Mouse (Mus musculus): ENCODE results near the gene Pde7b. TPM values are rescaled to one million over a fixed set of nuclear protein-coding genes. Genes with fewer than 3 reads are reported as not detected.

Gene Pde7b
- total RNA-seq, 2 experiments from 2014 or later = not detected

- no peak for ATAC-seq (replicated peaks; ENCODE audit: low FRiP score, poor library complexity, severe bottlenecking)
Measured at GRCm38 (mm10) chr10:20507732-20508412, 217.0 kb downstream of the Pde7b start.

- no peak for ATAC-seq (replicated peaks; ENCODE audit: low FRiP score, poor library complexity, severe bottlenecking)
Measured at GRCm38 (mm10) chr10:20507069-20507468, 217.8 kb downstream of the Pde7b start.

- ATAC-seq (replicated peaks; ENCODE audit: low FRiP score, poor library complexity, severe bottlenecking) = no peak
Measured at GRCm38 (mm10) chr10:20505454-20505853, 219.4 kb downstream of the Pde7b start.

DNA sequence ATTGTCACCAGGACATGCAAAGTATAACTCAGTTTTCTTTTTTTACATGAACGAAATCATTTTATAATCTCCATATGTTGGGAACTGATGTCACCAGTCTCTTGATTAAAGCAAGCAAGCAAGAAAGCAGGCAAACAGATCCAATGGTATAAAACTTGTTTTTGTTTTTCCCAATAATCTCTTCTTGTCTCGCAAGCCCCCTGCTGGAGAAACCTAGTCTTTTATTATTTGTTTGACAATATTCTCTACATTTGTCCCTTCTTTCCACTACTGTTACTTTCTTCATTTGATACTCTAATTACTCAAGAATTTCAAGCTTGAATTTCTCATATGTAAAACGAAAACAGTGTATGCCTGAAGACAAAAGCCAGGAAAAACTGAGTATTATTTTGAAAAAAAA is 220.1 kb downstream of the Pde7b start:
- no peak for ATAC-seq (replicated peaks; ENCODE audit: low FRiP score, poor library complexity, severe bottlenecking)

DNA sequence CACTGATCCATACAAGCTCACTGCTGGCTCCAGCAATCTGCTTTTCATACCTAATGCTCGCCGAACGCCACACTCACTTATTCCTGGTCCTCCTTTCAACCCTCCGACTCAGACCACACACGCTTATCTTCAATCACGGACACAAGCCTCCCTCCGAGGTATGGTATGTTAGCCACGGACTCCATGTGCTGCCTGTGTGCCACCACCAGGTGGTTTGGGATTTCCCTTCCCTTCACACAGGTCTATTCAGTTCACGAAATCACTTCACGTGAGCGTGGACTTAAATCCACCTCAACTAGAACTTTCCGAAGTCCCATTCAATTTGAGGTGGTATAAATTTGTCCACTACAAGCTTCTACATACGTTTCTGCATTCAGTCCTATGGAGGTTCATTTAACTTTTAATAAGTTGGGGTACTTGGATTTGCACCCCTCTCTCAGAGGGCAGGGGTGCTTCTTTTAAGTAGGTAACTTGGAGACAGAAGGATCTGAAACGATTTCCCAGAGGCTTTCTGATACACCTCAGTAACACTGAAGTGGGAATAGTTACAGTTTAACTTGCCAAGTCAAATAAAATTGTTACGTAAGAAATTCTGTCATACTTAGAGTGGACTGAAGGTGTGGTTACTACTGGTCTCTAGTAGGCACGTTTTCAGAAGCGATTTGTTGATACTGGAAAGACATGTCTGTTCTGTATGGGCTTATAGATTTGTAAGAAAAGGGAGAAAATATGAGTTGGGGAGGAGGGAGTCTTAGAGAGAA is 221.4 kb downstream of the Pde7b start:
- no peak for ATAC-seq (replicated peaks; ENCODE audit: low FRiP score, poor library complexity, severe bottlenecking)

DNA sequence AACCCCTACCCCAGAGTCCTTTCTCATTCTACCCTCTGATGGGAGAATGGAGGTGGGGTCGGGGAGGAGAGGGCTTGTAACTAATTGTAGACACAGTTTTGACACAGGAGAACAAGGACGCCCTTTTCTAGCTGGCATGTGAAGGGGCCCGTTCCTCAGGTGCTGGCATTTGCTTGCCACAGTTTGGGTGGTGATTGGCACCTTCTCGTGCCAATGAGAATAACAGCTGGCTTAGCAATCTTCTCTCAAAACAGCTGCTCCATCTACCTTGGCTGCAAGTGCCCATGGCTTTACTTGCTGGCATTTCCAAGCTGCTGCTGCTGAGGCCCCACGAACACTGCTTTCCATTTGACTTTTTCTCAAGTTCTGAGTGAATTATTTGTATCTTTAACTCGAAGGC is 223.7 kb downstream of the Pde7b start:
- ATAC-seq (replicated peaks; ENCODE audit: low FRiP score, poor library complexity, severe bottlenecking) = no peak

DNA sequence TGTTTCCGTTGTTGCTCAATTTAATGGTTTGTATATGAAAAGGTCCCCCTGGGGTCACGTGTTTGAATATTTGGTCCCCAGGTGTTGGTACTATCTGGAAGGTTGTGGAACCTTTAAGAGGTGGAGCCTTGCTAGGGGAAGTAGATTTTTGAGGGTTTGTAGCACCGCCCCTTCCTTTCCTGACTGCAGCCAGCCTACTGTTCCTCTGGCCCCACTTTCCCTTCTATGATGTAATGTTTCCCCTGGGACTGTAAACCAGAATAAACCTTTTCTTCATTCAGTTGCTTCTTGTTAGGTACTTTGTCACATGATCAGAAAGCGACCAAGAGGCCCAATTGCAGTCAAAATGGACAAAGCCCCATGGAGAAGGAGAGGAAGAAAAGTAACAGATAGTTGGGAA is 229.8 kb downstream of the Pde7b start:
- no peak for ATAC-seq (replicated peaks; ENCODE audit: low FRiP score, poor library complexity, severe bottlenecking)

DNA sequence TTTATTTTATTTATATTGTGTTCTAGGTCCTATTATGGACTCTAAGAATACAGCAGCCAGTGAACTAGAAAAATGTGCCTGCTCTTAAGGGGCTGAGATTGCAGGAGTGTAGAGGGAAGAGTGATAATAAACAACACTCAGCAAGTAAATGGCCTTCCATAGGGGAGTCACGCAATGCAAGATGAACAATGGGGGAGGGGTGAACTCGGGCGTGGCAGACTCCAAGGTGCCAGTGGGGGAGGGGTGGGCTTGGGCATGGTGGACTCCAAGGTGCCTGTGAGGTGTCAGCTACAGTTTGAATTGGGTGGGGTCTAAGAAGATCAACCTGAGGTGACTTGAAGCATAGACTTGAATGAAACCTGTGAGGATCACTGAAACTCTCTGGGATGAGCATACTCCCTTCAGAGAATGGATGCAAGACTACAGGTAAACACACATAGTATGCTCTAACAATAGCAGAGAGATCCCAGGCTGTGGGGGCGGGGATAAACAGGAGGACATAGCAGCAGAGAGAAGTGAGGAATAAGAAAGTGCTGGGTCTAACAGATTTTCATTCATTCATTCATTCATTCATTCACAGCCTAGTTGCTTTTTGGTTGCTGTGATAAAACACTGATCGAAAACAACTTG is 230.9 kb downstream of the Pde7b start:
- no peak for ATAC-seq (replicated peaks; ENCODE audit: low FRiP score, poor library complexity, severe bottlenecking)

GRCm38 (mm10) chr10:20492216-20492964 is 232.5 kb downstream of the Pde7b start:
- no peak for ATAC-seq (replicated peaks; ENCODE audit: low FRiP score, poor library complexity, severe bottlenecking)

DNA sequence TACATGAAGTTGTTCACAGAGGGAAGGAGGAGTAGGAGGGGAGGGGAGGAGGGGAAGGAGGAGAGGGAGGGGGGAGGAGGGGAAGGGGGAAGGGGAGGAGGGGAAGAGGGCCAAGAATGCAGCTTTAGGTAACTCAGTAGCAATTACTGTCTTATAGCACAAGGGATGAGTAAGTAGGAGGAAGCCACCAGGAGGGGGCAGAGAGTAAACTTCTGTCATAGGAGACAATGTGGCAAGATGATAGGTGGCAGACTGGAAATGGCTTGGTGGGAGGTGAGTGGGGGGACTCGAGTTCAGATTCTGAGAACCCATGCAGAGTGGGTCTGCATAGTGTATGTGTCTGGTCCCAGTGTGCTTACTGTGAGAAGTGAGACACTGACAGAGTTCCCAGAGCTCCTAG is 234.1 kb downstream of the Pde7b start:
- ATAC-seq (replicated peaks; ENCODE audit: low FRiP score, poor library complexity, severe bottlenecking) = no peak

GRCm38 (mm10) chr10:20490281-20490680 is 234.6 kb downstream of the Pde7b start:
- no peak for ATAC-seq (replicated peaks; ENCODE audit: low FRiP score, poor library complexity, severe bottlenecking)

GRCm38 (mm10) chr10:20486461-20487253 is 238.2 kb downstream of the Pde7b start:
- ATAC-seq (replicated peaks; ENCODE audit: low FRiP score, poor library complexity, severe bottlenecking) = no peak

- ATAC-seq (replicated peaks; ENCODE audit: low FRiP score, poor library complexity, severe bottlenecking) = no peak
Measured at GRCm38 (mm10) chr10:20485816-20486215, 239.1 kb downstream of the Pde7b start.

GRCm38 (mm10) chr10:20479481-20479880 is 245.4 kb downstream of the Pde7b start:
- ATAC-seq (replicated peaks; ENCODE audit: low FRiP score, poor library complexity, severe bottlenecking) = no peak

- ATAC-seq (replicated peaks; ENCODE audit: low FRiP score, poor library complexity, severe bottlenecking) = no peak
Measured at GRCm38 (mm10) chr10:20478456-20478855, 246.4 kb downstream of the Pde7b start.

GRCm38 (mm10) chr10:20474831-20475230 is 250.0 kb downstream of the Pde7b start:
- no peak for ATAC-seq (replicated peaks; ENCODE audit: low FRiP score, poor library complexity, severe bottlenecking)

DNA sequence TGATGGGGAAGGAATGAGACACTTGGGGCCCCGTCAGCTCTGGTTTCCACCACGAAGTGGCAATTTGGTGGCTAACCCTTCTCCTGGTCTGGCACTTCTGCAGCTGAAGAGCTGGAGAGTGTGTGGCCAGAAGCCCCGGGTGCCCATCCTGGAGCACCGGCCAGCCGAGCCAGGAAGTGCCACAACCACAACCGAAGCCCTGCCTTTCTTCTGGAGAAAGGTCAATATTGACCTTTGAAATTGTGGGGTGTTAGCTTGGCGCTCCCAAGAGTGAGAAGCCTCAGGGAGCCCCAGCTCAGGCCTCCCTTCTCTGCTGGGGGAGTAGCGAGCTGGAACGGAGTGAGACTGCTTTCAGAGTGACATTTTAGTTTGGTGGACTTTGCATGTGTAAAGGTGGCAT is 250.8 kb downstream of the Pde7b start:
- no peak for ATAC-seq (replicated peaks; ENCODE audit: low FRiP score, poor library complexity, severe bottlenecking)

DNA sequence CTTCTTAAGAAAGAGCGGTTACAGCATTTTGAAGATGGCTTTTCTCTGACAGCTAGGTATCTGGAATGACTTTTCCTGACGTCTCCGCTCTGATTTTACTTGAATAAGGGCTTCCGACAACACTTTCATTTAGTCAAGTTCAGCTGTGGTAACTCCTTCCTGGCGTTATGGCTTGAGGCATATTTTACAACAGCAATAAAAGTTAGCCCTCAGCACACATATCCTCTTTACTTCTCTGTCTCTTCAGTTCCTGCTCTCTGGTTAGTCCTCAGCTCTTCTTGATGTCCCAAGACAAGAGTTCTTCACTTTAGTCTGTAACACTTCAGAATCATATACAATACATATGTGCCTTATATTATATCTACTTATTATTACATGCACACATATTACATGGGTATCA is 251.4 kb downstream of the Pde7b start:
- no peak for ATAC-seq (replicated peaks; ENCODE audit: low FRiP score, poor library complexity, severe bottlenecking)

DNA sequence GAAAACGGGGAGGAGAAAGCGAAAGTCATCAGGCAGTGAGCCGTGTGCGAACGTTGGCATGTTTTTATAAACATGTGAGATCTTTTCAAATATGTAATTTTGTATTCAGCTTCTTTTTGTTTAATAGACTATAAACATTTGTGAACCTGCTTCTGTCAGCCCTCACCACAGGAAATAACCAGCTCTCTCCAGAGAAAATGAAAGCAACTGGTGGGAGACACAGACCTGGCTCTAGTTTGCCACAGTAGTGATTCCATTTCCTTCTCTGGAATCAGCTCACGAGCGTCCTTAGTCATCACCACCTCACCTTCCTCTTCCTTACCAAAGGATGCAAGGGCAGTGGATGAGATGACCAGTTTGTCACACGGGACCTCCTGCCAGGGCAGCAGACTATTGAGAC is 252.9 kb downstream of the Pde7b start:
- no peak for ATAC-seq (replicated peaks; ENCODE audit: low FRiP score, poor library complexity, severe bottlenecking)

DNA sequence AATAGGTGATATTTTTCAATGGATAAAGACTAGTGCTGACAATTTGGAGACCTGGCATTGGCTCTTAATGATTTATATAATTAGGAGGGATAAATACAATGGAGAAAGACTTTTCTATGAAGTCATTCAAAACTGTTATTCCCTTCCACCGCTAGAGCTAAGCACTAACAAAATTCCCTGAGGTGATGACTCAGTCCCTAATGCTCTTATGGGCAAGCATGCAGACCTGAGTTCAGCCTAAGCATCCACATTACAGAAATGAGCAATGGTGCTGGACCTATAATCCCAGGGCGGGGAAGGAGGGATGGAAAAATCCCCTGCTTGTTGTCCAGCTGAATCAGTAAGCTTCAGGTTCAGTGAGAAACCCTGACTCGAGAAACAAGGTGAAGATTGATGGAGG is 260.2 kb downstream of the Pde7b start:
- no peak for ATAC-seq (replicated peaks; ENCODE audit: low FRiP score, poor library complexity, severe bottlenecking)

All from erythroblast, adult 5-6 weeks (primary cell).